In genomic region chr4:117303581-117304238, GRCm38 (mm10) we compare ENCODE assay signal across 9 mouse cellular contexts. TPM values are rescaled to one million over a fixed set of nuclear protein-coding genes. Genes with fewer than 3 reads are reported as not detected.
DNase-seq lines count a peak whose midpoint lies in the region; ATAC-seq and TF ChIP-seq lines count a peak whose summit lies in the region.
"Had no signal": no experiment of that assay in that cellular context is flagged by ENCODE, and none has a peak within 500 bp of the region (broad histone marks: within the 10 kb centered on the region; RNA-seq: fewer than 3 reads in every experiment).

No protein-coding gene starts in this region.

- H3K9ac ChIP-seq in liver, adult 2 months (ENCODE audit: low read depth, low read length), result no peak overlapping the region
- H3K9ac ChIP-seq in forebrain, embryonic 11.5 days (ENCODE audit: low read length), result peak overlapping the region; percentile 36
- H3K9ac ChIP-seq in limb, embryonic 11.5 days (ENCODE audit: low read length), result peak overlapping the region; percentile 18; the same call in 1 of the 2 replicates
- peak overlapping the region; percentile 46; the same call in 1 of the 2 replicates for H3K9ac ChIP-seq in neural tube, embryonic 14.5 days (replicated peaks; ENCODE audit: low read depth, low read length)

- H3K27ac ChIP-seq in liver, adult 2 months (replicated peaks; ENCODE audit: insufficient read depth, low read depth, low read length), result no peak overlapping the region
- no peak overlapping the region for H3K27ac ChIP-seq in forebrain, embryonic 11.5 days (ENCODE audit: low read depth, low read length)
- H3K27ac ChIP-seq in limb, embryonic 11.5 days (replicated peaks; ENCODE audit: low read depth, low read length), result no peak overlapping the region
- H3K27ac ChIP-seq in neural tube, embryonic 14.5 days (ENCODE audit: low read depth, low read length), result no peak overlapping the region

- H3K79me2 ChIP-seq in liver, adult 2 months (ENCODE audit: control insufficient read depth, insufficient read depth, low read length), result no peaks in the 10 kb centered on the region

- peak overlapping the region; percentile 61; the same call in 1 of the 2 replicates for H3K4me3 ChIP-seq in liver, adult 2 months (ENCODE audit: insufficient read depth, low read depth, low read length)
- H3K4me3 ChIP-seq in forebrain, embryonic 11.5 days (ENCODE audit: low read depth, low read length), result peak overlapping the region; percentile 36
- H3K4me3 ChIP-seq in limb, embryonic 11.5 days (ENCODE audit: low read depth, low read length), result peak overlapping the region; percentile 38
- peak overlapping the region; percentile 28 for H3K4me3 ChIP-seq in neural tube, embryonic 14.5 days (ENCODE audit: low read depth, low read length)

- peak; percentile 43 for DNase-seq in liver, adult 2 months (ENCODE audit: extremely low read depth, low read depth, low spot score)
- no peak for DNase-seq in liver
- no peak for DNase-seq in forebrain, embryonic 11.5 days (ENCODE audit: low spot score)
- no peak for DNase-seq in limb, embryonic 11.5 days (ENCODE audit: low spot score)
- no peak for DNase-seq in retina, postnatal 1 day
- no peak for DNase-seq in right cerebral cortex, postnatal 4 days
- DNase-seq in kidney, postnatal 25 days, result no peak
- DNase-seq: kidney, postnatal 4 days had no signal

- WGBS in liver, adult 2 months, result 11% methylated on average over 30 of the region's 30 CpGs
- 6% methylated on average over 30 of the region's 30 CpGs for WGBS in forebrain, embryonic 11.5 days
- WGBS in limb, embryonic 11.5 days, result 9% methylated on average over 29 of the region's 30 CpGs
- 10% methylated on average over 30 of the region's 30 CpGs for WGBS in neural tube, embryonic 14.5 days

- TF ChIP-seq CTCF in liver, adult 2 months (IDR thresholded peaks at IDR 0.05; ENCODE audit: low read depth, low read length), result no peak

- H3K36me3 ChIP-seq in liver, adult 2 months (ENCODE audit: control insufficient read depth, insufficient read depth, low read length), result no peaks in the 10 kb centered on the region
- no peaks in the 10 kb centered on the region for H3K36me3 ChIP-seq in forebrain, embryonic 11.5 days (ENCODE audit: control insufficient read depth, insufficient read depth, low read length)
- no peaks in the 10 kb centered on the region for H3K36me3 ChIP-seq in limb, embryonic 11.5 days (ENCODE audit: control insufficient read depth, insufficient read depth, low read length)
- no peaks in the 10 kb centered on the region for H3K36me3 ChIP-seq in neural tube, embryonic 14.5 days (ENCODE audit: control insufficient read depth, insufficient read depth, low read length)

- H3K27me3 ChIP-seq in liver, adult 2 months (ENCODE audit: control insufficient read depth, insufficient read depth, low read length), result peaks cover 14% of the 10 kb centered on the region; the same call in 1 of the 2 replicates
- H3K27me3 ChIP-seq in forebrain, embryonic 11.5 days (ENCODE audit: control insufficient read depth, insufficient read depth, low read length), result peaks cover 43% of the 10 kb centered on the region
- H3K27me3 ChIP-seq in limb, embryonic 11.5 days (ENCODE audit: control insufficient read depth, insufficient read depth, low read length), result peaks cover 37% of the 10 kb centered on the region
- peaks cover 32% of the 10 kb centered on the region for H3K27me3 ChIP-seq in neural tube, embryonic 14.5 days (ENCODE audit: control insufficient read depth, insufficient read depth, low read length)

- H3K4me2 ChIP-seq in forebrain, embryonic 11.5 days (ENCODE audit: low read depth, low read length, severe bottlenecking), result peak overlapping the region; percentile 84
- peak overlapping the region; percentile 87 for H3K4me2 ChIP-seq in limb, embryonic 11.5 days (ENCODE audit: low read depth, severe bottlenecking)
- H3K4me2 ChIP-seq in neural tube, embryonic 14.5 days (ENCODE audit: low read depth, low read length), result peak overlapping the region; percentile 55

- TF ChIP-seq POLR2A in liver, adult 2 months (IDR thresholded peaks at IDR 0.05; ENCODE audit: extremely low read depth, insufficient read depth, low read length), result no peak

- no peak for ATAC-seq in forebrain, embryonic 11.5 days (replicated peaks; ENCODE audit: low FRiP score)
- ATAC-seq in limb, embryonic 11.5 days (ENCODE audit: insufficient number of reproducible peaks, low FRiP score, low TSS enrichment, low read depth), result no peak
- no peak for ATAC-seq in neural tube, embryonic 14.5 days (ENCODE audit: low read depth)

- H3K9me3 ChIP-seq in forebrain, embryonic 11.5 days (ENCODE audit: control insufficient read depth, low read length), result no peaks in the 10 kb centered on the region
- H3K9me3 ChIP-seq in limb, embryonic 11.5 days (ENCODE audit: control insufficient read depth, low read length), result no peaks in the 10 kb centered on the region
- no peaks in the 10 kb centered on the region for H3K9me3 ChIP-seq in neural tube, embryonic 14.5 days (ENCODE audit: control insufficient read depth, low read length)

- H3K4me1 ChIP-seq in liver, adult 2 months (ENCODE audit: control insufficient read depth, insufficient read depth, low read length), result peaks cover 6% of the 10 kb centered on the region; the same call in 1 of the 2 replicates
- peaks cover 16% of the 10 kb centered on the region; the same call in 1 of the 2 replicates for H3K4me1 ChIP-seq in forebrain, embryonic 11.5 days (replicated peaks; ENCODE audit: control insufficient read depth, insufficient read depth, low read length)
- H3K4me1 ChIP-seq in limb, embryonic 11.5 days (ENCODE audit: control insufficient read depth, insufficient read depth, low read length), result peaks cover 20% of the 10 kb centered on the region; the same call in 1 of the 2 replicates
- H3K4me1 ChIP-seq in neural tube, embryonic 14.5 days (ENCODE audit: control insufficient read depth, insufficient read depth, low read length), result peaks cover 19% of the 10 kb centered on the region

RNA-seq across cellular contexts. Expression of gene Armh1, which starts 51.8 kb away (rescaled TPM):
- total RNA-seq in liver, adult 2 months (2014; rRNA removed), result not detected in 2 replicates
- polyA plus RNA-seq in liver, adult 2 months (2012; rRNA removed), result not detected in 2 replicates
- polyA plus RNA-seq in forebrain, embryonic 11.5 days (2014; fragmentation: Nextera tagmentation; extraction: Ambion mirVana), result 0.49 TPM in 1 of 2 replicates, not detected in the other
- 0.12 TPM in 1 of 2 replicates, not detected in the other for polyA plus RNA-seq in limb, embryonic 11.5 days (2014; fragmentation: Nextera tagmentation; extraction: Ambion mirVana)
- polyA plus RNA-seq in neural tube, embryonic 14.5 days (2014; fragmentation: Nextera tagmentation; extraction: Ambion mirVana), result 0.46 and 0.86 TPM in 2 replicates

RNA-seq across cellular contexts. Expression of gene Tmem53, which starts 52.0 kb away (rescaled TPM):
- total RNA-seq in liver, adult 2 months (2014; rRNA removed), result 32.1 and 49.6 TPM in 2 replicates
- 110 and 121 TPM in 2 replicates for polyA plus RNA-seq in liver, adult 2 months (2012; rRNA removed)
- polyA plus RNA-seq in forebrain, embryonic 11.5 days (2014; fragmentation: Nextera tagmentation; extraction: Ambion mirVana), result 6.4 and 9.0 TPM in 2 replicates
- polyA plus RNA-seq in limb, embryonic 11.5 days (2014; fragmentation: Nextera tagmentation; extraction: Ambion mirVana), result 9.7 and 11.6 TPM in 2 replicates
- 6.4 and 7.3 TPM in 2 replicates for polyA plus RNA-seq in neural tube, embryonic 14.5 days (2014; fragmentation: Nextera tagmentation; extraction: Ambion mirVana)
